Mouse (Mus musculus): ENCODE measurements around the gene Armt1.

DNA sequence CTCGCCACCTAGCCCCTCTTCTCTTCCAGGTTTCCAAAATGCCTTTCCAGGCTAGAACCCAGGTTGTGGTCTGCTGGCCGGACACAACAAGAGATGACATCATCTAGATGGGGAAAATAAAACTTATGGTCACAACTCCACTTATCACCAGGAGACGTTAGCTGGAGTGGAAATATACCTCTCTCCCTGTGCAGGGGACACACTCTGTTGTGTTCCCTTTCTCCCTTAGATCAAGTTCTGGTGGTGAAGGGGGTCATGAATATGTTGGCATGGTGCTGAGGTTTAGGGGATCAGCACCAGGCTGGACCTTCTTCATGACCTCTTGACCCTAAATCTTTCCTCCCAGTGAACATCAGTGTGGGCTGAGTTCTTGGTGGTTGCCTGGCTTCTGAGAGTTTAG lies 59.0 kb downstream of the Armt1 start:
- TF ChIP-seq CTCF (IDR thresholded peaks at IDR 0.05) = no peak
- TF ChIP-seq EP300 (IDR thresholded peaks at IDR 0.05) = no peak
